Mouse (Mus musculus): ENCODE measurements around the gene Usp2. TPM values are rescaled to one million over a fixed set of nuclear protein-coding genes. Genes with fewer than 3 reads are reported as not detected.

Gene Usp2
- 8.3 and 10.5 TPM in 2 replicates for polyA plus RNA-seq (2015; fragmentation: Nextera tagmentation; extraction: Ambion mirVana)

GRCm38 (mm10) chr9:44066785-44067225, at the start of gene Usp2:
Gene Usp2 (plus strand): TSS chr9:44067021.
- peaks cover 18% of the 10 kb centered on the region for H3K4me1 ChIP-seq
- H3K9me3 ChIP-seq, result no peaks in the 10 kb centered on the region
- WGBS, result under 1% methylated on average over 38 of the region's 38 CpGs
- H3K27ac ChIP-seq, result no peak within 1 kb of the TSS
- peak within 1 kb of the TSS; percentile 48 for H3K4me3 ChIP-seq
- H3K9ac ChIP-seq, result peak within 1 kb of the TSS; percentile 55
- H3K36me3 ChIP-seq, result no peaks in the 10 kb centered on the region
- H3K4me2 ChIP-seq, result peak within 1 kb of the TSS; percentile 96
- H3K27me3 ChIP-seq, result peaks cover 14% of the 10 kb centered on the region; the same call in 1 of the 2 replicates
- ATAC-seq (ENCODE audit: borderline replicate concordance, extremely low read depth, low FRiP score, low TSS enrichment), result peak; percentile 96

- H3K4me1 ChIP-seq, result no peaks in the 10 kb centered on the region
- H3K9me3 ChIP-seq, result no peaks in the 10 kb centered on the region
- H3K9ac ChIP-seq, result no peak overlapping the region
- no peaks in the 10 kb centered on the region for H3K36me3 ChIP-seq
- no peak overlapping the region for H3K27ac ChIP-seq
- ATAC-seq (ENCODE audit: borderline replicate concordance, extremely low read depth, low FRiP score, low TSS enrichment), result no peak
- no peak overlapping the region for H3K4me3 ChIP-seq
- H3K4me2 ChIP-seq, result no peak overlapping the region
- 59% methylated on average over 5 of the region's 5 CpGs for WGBS
- no peaks in the 10 kb centered on the region for H3K27me3 ChIP-seq
Measured at GRCm38 (mm10) chr9:44017846-44018245, 49.0 kb upstream of the Usp2 start.

GRCm38 (mm10) chr9:44020001-44020400, 46.8 kb upstream of the Usp2 start:
- Histone ChIP-seq H3K36me3 (no peaks in the 10 kb centered on the region), H3K27me3 (no peaks in the 10 kb centered on the region), H3K4me2 (no peak overlapping the region), H3K4me3 (no peak overlapping the region), H3K27ac (no peak overlapping the region), H3K9me3 (no peaks in the 10 kb centered on the region), H3K4me1 (no peaks in the 10 kb centered on the region), H3K9ac (no peak overlapping the region)
- ATAC-seq (ENCODE audit: borderline replicate concordance, extremely low read depth, low FRiP score, low TSS enrichment), result no peak
- WGBS, result 71% methylated on average over 7 of the region's 7 CpGs

GRCm38 (mm10) chr9:44022100-44022847, 44.5 kb upstream of the Usp2 start:
- ATAC-seq (ENCODE audit: borderline replicate concordance, extremely low read depth, low FRiP score, low TSS enrichment), result no peak
- WGBS, result 60% methylated on average over 8 of the region's 8 CpGs

GRCm38 (mm10) chr9:44024096-44024495, 42.7 kb upstream of the Usp2 start:
- Histone ChIP-seq H3K9me3 (no peaks in the 10 kb centered on the region), H3K4me1 (no peaks in the 10 kb centered on the region), H3K4me3 (no peak overlapping the region), H3K27me3 (no peaks in the 10 kb centered on the region), H3K4me2 (no peak overlapping the region), H3K9ac (no peak overlapping the region), H3K36me3 (no peaks in the 10 kb centered on the region), H3K27ac (no peak overlapping the region)
- ATAC-seq (ENCODE audit: borderline replicate concordance, extremely low read depth, low FRiP score, low TSS enrichment), result no peak
- 57% methylated on average over 3 of the region's 3 CpGs for WGBS

More at GRCm38 (mm10) chr9:44022100-44022847, 44.5 kb upstream of the Usp2 start:
- no peaks in the 10 kb centered on the region for H3K9me3 ChIP-seq
- no peaks in the 10 kb centered on the region for H3K27me3 ChIP-seq
- no peak overlapping the region for H3K4me3 ChIP-seq
- no peak overlapping the region for H3K4me2 ChIP-seq
- H3K36me3 ChIP-seq, result no peaks in the 10 kb centered on the region
- H3K4me1 ChIP-seq, result no peaks in the 10 kb centered on the region
- no peak overlapping the region for H3K27ac ChIP-seq
- no peak overlapping the region for H3K9ac ChIP-seq

- H3K9me3 ChIP-seq, result no peaks in the 10 kb centered on the region
- no peak overlapping the region for H3K4me2 ChIP-seq
- WGBS, result 43% methylated on average over 5 of the region's 5 CpGs
- H3K36me3 ChIP-seq, result no peaks in the 10 kb centered on the region
- H3K4me1 ChIP-seq, result no peaks in the 10 kb centered on the region
- no peak overlapping the region for H3K9ac ChIP-seq
- no peak overlapping the region for H3K4me3 ChIP-seq
- H3K27ac ChIP-seq, result no peak overlapping the region
- no peak for ATAC-seq (ENCODE audit: borderline replicate concordance, extremely low read depth, low FRiP score, low TSS enrichment)
- no peaks in the 10 kb centered on the region for H3K27me3 ChIP-seq
Measured at GRCm38 (mm10) chr9:44029580-44030236, 37.1 kb upstream of the Usp2 start.

GRCm38 (mm10) chr9:44030646-44031045, 36.2 kb upstream of the Usp2 start:
- no peak overlapping the region for H3K4me3 ChIP-seq
- no peak overlapping the region for H3K9ac ChIP-seq
- no peaks in the 10 kb centered on the region for H3K9me3 ChIP-seq
- no peak overlapping the region for H3K27ac ChIP-seq
- no peak overlapping the region for H3K4me2 ChIP-seq
- no peaks in the 10 kb centered on the region for H3K4me1 ChIP-seq
- no peaks in the 10 kb centered on the region for H3K36me3 ChIP-seq
- WGBS, result 82% methylated on average over 4 of the region's 4 CpGs
- H3K27me3 ChIP-seq, result no peaks in the 10 kb centered on the region
- no peak for ATAC-seq (ENCODE audit: borderline replicate concordance, extremely low read depth, low FRiP score, low TSS enrichment)

- Histone ChIP-seq H3K4me2 (no peak overlapping the region), H3K9me3 (no peaks in the 10 kb centered on the region), H3K36me3 (no peaks in the 10 kb centered on the region), H3K9ac (no peak overlapping the region), H3K27me3 (no peaks in the 10 kb centered on the region), H3K27ac (no peak overlapping the region), H3K4me3 (no peak overlapping the region), H3K4me1 (no peaks in the 10 kb centered on the region)
- WGBS, result 74% methylated on average over 5 of the region's 5 CpGs
- no peak for ATAC-seq (ENCODE audit: borderline replicate concordance, extremely low read depth, low FRiP score, low TSS enrichment)
Measured at GRCm38 (mm10) chr9:44031079-44031478, 35.7 kb upstream of the Usp2 start.

- ATAC-seq (ENCODE audit: borderline replicate concordance, extremely low read depth, low FRiP score, low TSS enrichment), result no peak
- no peaks in the 10 kb centered on the region for H3K9me3 ChIP-seq
- 59% methylated on average over 4 of the region's 4 CpGs for WGBS
- H3K4me2 ChIP-seq, result no peak overlapping the region
- no peak overlapping the region for H3K4me3 ChIP-seq
- H3K9ac ChIP-seq, result no peak overlapping the region
- H3K27ac ChIP-seq, result no peak overlapping the region
- no peaks in the 10 kb centered on the region for H3K27me3 ChIP-seq
- no peaks in the 10 kb centered on the region for H3K4me1 ChIP-seq
- H3K36me3 ChIP-seq, result no peaks in the 10 kb centered on the region
Measured at GRCm38 (mm10) chr9:44031946-44032345, 34.9 kb upstream of the Usp2 start.

- H3K4me3 ChIP-seq, result no peak overlapping the region
- H3K4me1 ChIP-seq, result no peaks in the 10 kb centered on the region
- no peaks in the 10 kb centered on the region for H3K27me3 ChIP-seq
- 84% methylated on average over 5 of the region's 5 CpGs for WGBS
- no peak for ATAC-seq (ENCODE audit: borderline replicate concordance, extremely low read depth, low FRiP score, low TSS enrichment)
- no peak overlapping the region for H3K27ac ChIP-seq
- no peaks in the 10 kb centered on the region for H3K36me3 ChIP-seq
- H3K4me2 ChIP-seq, result no peak overlapping the region
- no peak overlapping the region for H3K9ac ChIP-seq
- H3K9me3 ChIP-seq, result no peaks in the 10 kb centered on the region
Measured at GRCm38 (mm10) chr9:44033317-44033716, 33.5 kb upstream of the Usp2 start.

- H3K27ac ChIP-seq, result no peak overlapping the region
- no peak overlapping the region for H3K4me3 ChIP-seq
- H3K9me3 ChIP-seq, result no peaks in the 10 kb centered on the region
- H3K36me3 ChIP-seq, result no peaks in the 10 kb centered on the region
- no peaks in the 10 kb centered on the region for H3K4me1 ChIP-seq
- ATAC-seq (ENCODE audit: borderline replicate concordance, extremely low read depth, low FRiP score, low TSS enrichment), result no peak
- whole genome bisulfite sequencing, result 58% methylated on average over 13 of the region's 13 CpGs
- no peaks in the 10 kb centered on the region for H3K27me3 ChIP-seq
- no peak overlapping the region for H3K9ac ChIP-seq
- H3K4me2 ChIP-seq, result no peak overlapping the region
Measured at GRCm38 (mm10) chr9:44033957-44034727, 32.7 kb upstream of the Usp2 start.

GRCm38 (mm10) chr9:44037106-44037505, 29.7 kb upstream of the Usp2 start:
- no peak overlapping the region for H3K4me2 ChIP-seq
- H3K4me3 ChIP-seq, result no peak overlapping the region
- no peak overlapping the region for H3K27ac ChIP-seq
- H3K4me1 ChIP-seq, result no peaks in the 10 kb centered on the region
- WGBS, result 86% methylated on average over 5 of the region's 5 CpGs
- H3K9me3 ChIP-seq, result no peaks in the 10 kb centered on the region
- ATAC-seq (ENCODE audit: borderline replicate concordance, extremely low read depth, low FRiP score, low TSS enrichment), result no peak
- H3K36me3 ChIP-seq, result no peaks in the 10 kb centered on the region
- peaks cover 10% of the 10 kb centered on the region; the same call in 1 of the 2 replicates for H3K27me3 ChIP-seq
- no peak overlapping the region for H3K9ac ChIP-seq

All from lung, embryonic 15.5 days (tissue).